Mouse (Mus musculus) T-helper 2 cell (primary cell): ENCODE results near the gene Ifnlr1.

ENCODE experiments used
- in situ Hi-C: fragments of 300-600 bp; cut with MboI, MseI; formaldehyde crosslinking; loops from one replicate; pipeline ENCODE4 v1.15.1; 2025; ENCODE audit warnings: high pct_unique_total_duplicates

The Ifnlr1 gene

GRCm38 (mm10) chr4:135739148-135739547 lies 53.1 kb downstream of the Ifnlr1 start:
- in situ Hi-C loops, result loop anchor here (25.0 kb wide), 1 partner anchor 752 kb away; no protein-coding TSS in a partner anchor

DNA sequence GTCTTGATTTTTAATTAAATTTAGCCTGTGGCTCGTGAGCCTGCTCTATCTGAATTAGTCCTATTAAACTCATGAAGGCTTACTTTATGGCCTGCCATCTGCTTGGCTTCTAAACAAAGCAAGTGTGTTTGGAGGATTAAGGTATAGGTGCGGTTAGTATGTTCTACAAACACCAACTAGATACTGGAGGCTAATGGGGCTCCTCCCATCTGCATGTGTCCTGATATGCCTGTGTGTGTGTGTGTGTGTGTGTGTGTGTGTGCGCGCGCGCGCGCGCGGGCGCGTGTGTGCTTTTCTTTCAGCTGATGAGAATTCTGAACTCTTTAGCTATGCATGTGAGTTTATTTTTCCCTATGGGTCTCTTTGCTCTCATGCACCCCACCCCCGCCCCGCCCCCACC lies 53.6 kb downstream of the Ifnlr1 start:
- in situ Hi-C loops, result loop anchor here (25.0 kb wide), 1 partner anchor 752 kb away; no protein-coding TSS in a partner anchor

- in situ Hi-C loops, result loop anchor here (25.0 kb wide), 1 partner anchor 756 kb away; no protein-coding TSS in a partner anchor
These were observed 57.4 kb downstream of the Ifnlr1 start for GRCm38 (mm10) chr4:135743520-135743919.

- in situ Hi-C loops, result loop anchor here (25.0 kb wide), 1 partner anchor 758 kb away; no protein-coding TSS in a partner anchor
These were observed 58.8 kb downstream of the Ifnlr1 start for GRCm38 (mm10) chr4:135744726-135745448.

DNA sequence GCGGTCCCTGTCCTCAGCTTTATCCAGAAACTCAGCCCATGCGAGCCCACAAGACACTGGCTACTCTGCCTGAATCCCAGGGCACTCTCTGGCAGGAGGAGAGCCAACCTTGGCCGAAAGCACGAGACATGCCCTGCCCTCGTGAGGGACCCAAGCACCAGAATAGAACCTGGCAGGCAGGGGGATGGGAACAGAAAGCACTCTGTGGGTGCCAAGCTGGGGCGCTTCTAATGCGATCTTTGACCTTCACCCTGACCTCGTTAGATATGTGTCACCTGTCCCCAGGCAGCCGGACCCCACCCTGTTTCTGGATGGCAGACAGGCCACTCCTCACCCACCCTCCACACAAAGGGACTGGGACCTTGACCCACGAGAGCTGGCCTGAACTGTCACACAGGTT lies 59.5 kb downstream of the Ifnlr1 start:
- in situ Hi-C loops, result loop anchor here (25.0 kb wide), 1 partner anchor 758 kb away; no protein-coding TSS in a partner anchor

- in situ Hi-C loops, result no loop called here
These were observed 64.8 kb downstream of the Ifnlr1 start for GRCm38 (mm10) chr4:135750896-135751295.

DNA sequence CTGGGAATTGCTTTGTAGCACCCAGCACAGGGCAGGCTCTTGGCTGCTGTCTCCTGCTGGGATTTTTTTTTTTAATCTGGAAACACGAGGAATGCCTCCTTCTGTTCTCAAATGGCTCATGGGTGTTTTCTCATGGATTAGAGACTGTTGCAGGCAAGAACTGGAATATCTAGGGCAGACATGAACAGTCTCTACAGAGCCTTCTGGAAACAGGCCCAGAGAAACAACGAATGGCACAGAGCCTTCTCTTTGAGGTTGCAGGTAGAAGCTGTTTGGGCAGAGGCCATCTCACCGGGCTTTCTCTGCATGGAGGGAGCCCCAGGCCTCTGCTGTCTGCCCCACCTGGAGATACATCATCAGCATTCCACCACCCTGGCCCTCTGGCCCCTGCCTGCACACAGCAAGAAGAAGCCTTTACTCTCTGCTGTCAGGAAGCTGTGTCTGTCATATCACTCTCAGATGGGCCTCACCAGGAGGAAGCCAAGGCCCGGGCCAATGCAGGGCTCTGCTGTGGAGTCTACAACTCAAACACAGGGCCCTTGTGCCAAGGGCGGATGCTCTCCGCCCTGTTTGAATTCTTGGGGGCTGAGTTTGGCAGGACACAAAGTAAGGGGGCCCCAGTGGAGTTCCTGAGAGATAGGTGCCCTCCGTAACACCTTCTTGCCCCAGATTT lies 66.2 kb downstream of the Ifnlr1 start:
- in situ Hi-C loops, result no loop called here

DNA sequence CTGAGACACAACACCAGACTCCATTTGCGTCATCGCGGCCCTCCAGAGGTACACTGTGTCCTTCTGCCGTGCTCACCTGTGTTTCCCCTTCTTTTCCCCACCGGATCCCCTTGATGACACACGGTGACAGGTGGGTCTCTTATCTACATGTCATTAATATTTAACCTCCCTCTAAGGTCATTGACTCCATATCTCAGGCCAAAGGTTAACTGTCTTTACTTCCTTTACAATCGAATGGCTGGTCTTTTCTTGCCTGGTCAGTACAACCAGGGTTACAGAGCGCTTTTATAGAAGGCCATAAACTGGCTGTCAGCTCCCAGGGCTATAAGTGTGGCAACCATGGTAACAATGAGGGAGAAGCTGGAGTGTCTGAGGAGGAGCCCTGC lies 66.7 kb downstream of the Ifnlr1 start:
- in situ Hi-C loops, result no loop called here
